7 mouse cellular contexts compared by ENCODE assay signal in genomic region chr10:26752064-26752928, GRCm38 (mm10). TPM values are rescaled to one million over a fixed set of nuclear protein-coding genes. Genes with fewer than 3 reads are reported as not detected.
DNase-seq lines count a peak whose midpoint lies in the region; ATAC-seq and TF ChIP-seq lines count a peak whose summit lies in the region.

No protein-coding gene starts in this region.

- ATAC-seq in forebrain, embryonic 12.5 days (ENCODE audit: low FRiP score), result peak; percentile 81
- ATAC-seq in hindbrain, embryonic 11.5 days (ENCODE audit: low FRiP score), result peak; percentile 49; the same call in 1 of the 2 replicates
- peak; percentile 58; the same call in 1 of the 2 replicates for ATAC-seq in lung, embryonic 14.5 days (ENCODE audit: insufficient read depth)

- H3K36me3 ChIP-seq in E14TG2a.4 (ENCODE audit: insufficient read depth, low read length), result no peaks in the 10 kb centered on the region
- H3K36me3 ChIP-seq in forebrain, embryonic 12.5 days (replicated peaks), result no peaks in the 10 kb centered on the region
- H3K36me3 ChIP-seq in hindbrain, embryonic 11.5 days (ENCODE audit: control insufficient read depth, insufficient read depth, low read length), result no peaks in the 10 kb centered on the region
- H3K36me3 ChIP-seq in lung, embryonic 14.5 days (ENCODE audit: insufficient read depth), result no peaks in the 10 kb centered on the region

- H3K27ac ChIP-seq in forebrain, embryonic 12.5 days, result peak overlapping the region; percentile 65; the same call in 1 of the 2 replicates
- no peak overlapping the region for H3K27ac ChIP-seq in hindbrain, embryonic 11.5 days (ENCODE audit: low read depth, low read length)
- H3K27ac ChIP-seq in layer of hippocampus, adult 2 months, result no peak overlapping the region
- no peak overlapping the region for H3K27ac ChIP-seq in lung, embryonic 14.5 days (ENCODE audit: low read depth)

- peak overlapping the region; percentile 24 for H3K4me2 ChIP-seq in forebrain, embryonic 12.5 days
- no peak overlapping the region for H3K4me2 ChIP-seq in hindbrain, embryonic 11.5 days (replicated peaks; ENCODE audit: low read depth, low read length)
- 0 out of 2 replicates have a peak overlapping the region, but pooled peaks have one; percentile 24 for H3K4me2 ChIP-seq in lung, embryonic 14.5 days

- H3K27me3 ChIP-seq in E14TG2a.4 (ENCODE audit: insufficient read depth, low read length), result no peaks in the 10 kb centered on the region
- H3K27me3 ChIP-seq in forebrain, embryonic 12.5 days, result no peaks in the 10 kb centered on the region
- H3K27me3 ChIP-seq in hindbrain, embryonic 11.5 days (ENCODE audit: control insufficient read depth, insufficient read depth, low read length), result no peaks in the 10 kb centered on the region
- no peaks in the 10 kb centered on the region for H3K27me3 ChIP-seq in lung, embryonic 14.5 days (ENCODE audit: insufficient read depth, low read length)

- 28% methylated on average over 16 of the region's 16 CpGs for WGBS in forebrain, embryonic 12.5 days
- 76% methylated on average over 16 of the region's 16 CpGs for WGBS in hindbrain, embryonic 11.5 days
- 45% methylated on average over 16 of the region's 16 CpGs for WGBS in lung, embryonic 14.5 days

- DNase-seq in adrenal gland, adult 8-10 months, result peak; percentile 39
- peak; percentile 47 for DNase-seq in hindbrain, embryonic 11.5 days (ENCODE audit: low spot score)
- DNase-seq in layer of hippocampus, adult 2 months (ENCODE audit: low spot score in 2 of 2), result peak; percentile 58 to 72
- peak; percentile 74 for DNase-seq in lung, embryonic 14.5 days
- DNase-seq in right cerebral cortex, adult 2 months (ENCODE audit: low spot score in 2 of 2), result peak; percentile 70 to 76

- TF ChIP-seq CTCF in E14TG2a.4 (conservative IDR thresholded peaks at IDR 0.05; ENCODE audit: low read length), result peak; percentile 84
- TF ChIP-seq CTCF in layer of hippocampus, adult 2 months (conservative IDR thresholded peaks at IDR 0.05), result peak; percentile 87
- TF ChIP-seq CTCF in lung, embryonic 14.5 days (IDR thresholded peaks at IDR 0.05; ENCODE audit: low read depth), result peak; percentile 65

- H3K9me3 ChIP-seq in E14TG2a.4 (ENCODE audit: low read length), result no peaks in the 10 kb centered on the region
- H3K9me3 ChIP-seq in forebrain, embryonic 12.5 days, result no peaks in the 10 kb centered on the region
- H3K9me3 ChIP-seq in hindbrain, embryonic 11.5 days (ENCODE audit: control insufficient read depth, low read length), result no peaks in the 10 kb centered on the region
- no peaks in the 10 kb centered on the region for H3K9me3 ChIP-seq in lung, embryonic 14.5 days (ENCODE audit: low read depth, low read length)

- H3K4me1 ChIP-seq in E14TG2a.4 (replicated peaks; ENCODE audit: low read depth, low read length), result no peaks in the 10 kb centered on the region; the same call in 1 of the 2 replicates
- H3K4me1 ChIP-seq in forebrain, embryonic 12.5 days, result 0 out of 2 replicates have a peak, but pooled peaks cover 6% of the 10 kb centered on the region
- no peaks in the 10 kb centered on the region for H3K4me1 ChIP-seq in hindbrain, embryonic 11.5 days (replicated peaks; ENCODE audit: control insufficient read depth, insufficient read depth, low read length)
- no peaks in the 10 kb centered on the region for H3K4me1 ChIP-seq in lung, embryonic 14.5 days (ENCODE audit: insufficient read depth)

- H3K4me3 ChIP-seq in E14TG2a.4 (replicated peaks; ENCODE audit: low read length), result no peak overlapping the region
- no peak overlapping the region for H3K4me3 ChIP-seq in forebrain, embryonic 12.5 days (replicated peaks)
- no peak overlapping the region for H3K4me3 ChIP-seq in hindbrain, embryonic 11.5 days (ENCODE audit: low read depth, low read length)
- peak overlapping the region; percentile 26; the same call in 1 of the 2 replicates for H3K4me3 ChIP-seq in layer of hippocampus, adult 2 months
- H3K4me3 ChIP-seq in lung, embryonic 14.5 days (ENCODE audit: low read depth, low read length), result no peak overlapping the region

- no peak overlapping the region for H3K9ac ChIP-seq in forebrain, embryonic 12.5 days
- no peak overlapping the region for H3K9ac ChIP-seq in hindbrain, embryonic 11.5 days (ENCODE audit: low read depth, low read length)
- H3K9ac ChIP-seq in lung, embryonic 14.5 days, result no peak overlapping the region

RNA-seq across cellular contexts. Expression of gene Arhgap18, which starts 0.9 kb away (rescaled TPM):
- 10 to 100 TPM; 34.3 to 52.6 (median 40.5) TPM for total RNA-seq in adrenal gland, adult 8-10 months (2022)
- polyA plus RNA-seq in forebrain, embryonic 12.5 days (2016; fragmentation: Nextera tagmentation; extraction: Ambion mirVana), result 17.9 and 21.7 TPM in 2 replicates
- polyA plus RNA-seq in hindbrain, embryonic 11.5 days (2014; fragmentation: Nextera tagmentation; extraction: Ambion mirVana), result 12.0 and 12.9 TPM in 2 replicates
- 1 to 10 TPM; 4.7 to 4.8 TPM for total RNA-seq in layer of hippocampus, adult 2 months (2021)
- 49.6 and 56.8 TPM in 2 replicates for polyA plus RNA-seq in lung, embryonic 14.5 days (2014; fragmentation: Nextera tagmentation; extraction: Ambion mirVana)
